Mouse (Mus musculus) midbrain, embryonic 14.5 days (tissue): Measurements from ENCODE around the gene Heatr5a. TPM values are rescaled to one million over a fixed set of nuclear protein-coding genes. Genes with fewer than 3 reads are reported as not detected.
A peak's percentile ranks its signal among the peaks of the same experiment; 100 is the strongest.

Experiments used
- ATAC-seq: fragments of 200-750 bp; cut with Nextera tagmentation; 2 replicates; pipeline ENCODE4 v1.8.0; 2017; ENCODE audit warnings: moderate number of reproducible peaks, moderate library complexity; ENCODE audit not compliant: low FRiP score, low TSS enrichment
- DNase-seq: peaks from one replicate; pipeline ENCODE4 v3.0.0-alpha.2; 2015
- H3K27ac ChIP-seq: fragments of 300-500 bp; sonication (generic); replicated peaks from 2 replicates; pipeline ENCODE4 v1.5.1; 2014; ENCODE audit warnings: mild to moderate bottlenecking, low read depth, low read length, moderate library complexity
- H3K27me3 ChIP-seq: fragments of 300-500 bp; sonication (generic); 2 replicates; pipeline ENCODE4 v1.6.1; 2014; ENCODE audit warnings: low read length, control low read depth, mixed read lengths; ENCODE audit not compliant: control insufficient read depth, insufficient read depth
- H3K36me3 ChIP-seq: fragments of 300-500 bp; sonication (generic); 2 replicates; pipeline ENCODE4 v1.6.1; 2014; ENCODE audit warnings: low read length, control low read depth; ENCODE audit not compliant: control insufficient read depth, insufficient read depth
- H3K4me1 ChIP-seq: fragments of 300-500 bp; sonication (generic); 2 replicates; pipeline ENCODE4 v1.6.1; 2014; ENCODE audit warnings: mild to moderate bottlenecking, antibody characterized with exemption, low read length, control low read depth; ENCODE audit not compliant: control insufficient read depth, insufficient read depth
- H3K4me2 ChIP-seq: fragments of 300-500 bp; sonication (generic); 2 replicates; pipeline ENCODE4 v1.6.1; 2014; ENCODE audit warnings: mild to moderate bottlenecking, low read length, moderate library complexity
- H3K4me3 ChIP-seq: fragments of 300-500 bp; sonication (generic); replicated peaks from 2 replicates; pipeline ENCODE4 v1.5.1; 2014; ENCODE audit warnings: low read depth, low read length
- H3K9ac ChIP-seq: fragments of 300-500 bp; sonication (generic); replicated peaks from 2 replicates; pipeline ENCODE4 v1.6.1; 2014; ENCODE audit warnings: mild to moderate bottlenecking, low read length, moderate library complexity
- H3K9me3 ChIP-seq: fragments of 300-500 bp; sonication (generic); 2 replicates; pipeline ENCODE4 v1.6.1; 2016; ENCODE audit warnings: low read length, control low read depth, mixed read lengths; ENCODE audit not compliant: control insufficient read depth
- WGBS: fragments of 180-500 bp; shearing (Covaris S2); extraction: QIAGEN DNeasy Blood & Tissue Kit; methylation state at CpG from one replicate; pipeline ENCODE4 v1.1.7; 2014; 5-methylcytosine and 5-hydroxymethylcytosine counted together
- polyA plus RNA-seq: library from polyadenylated mRNA; unstranded; fragments of >200 nt; fragmentation: Nextera tagmentation; extraction: Ambion mirVana; gene quantifications from 2 replicates; pipeline ENCODE4 v1.2.1, GENCODE M21; 2014

Gene Heatr5a
- polyA plus RNA-seq, 1 experiment from 2014 or later, result 7.6 TPM

- DNase-seq, result no peak
- WGBS, result 33% methylated on average over 6 of the region's 6 CpGs
- H3K4me3 ChIP-seq, result peak overlapping the region; percentile 96
- peak overlapping the region; percentile 66 for H3K4me2 ChIP-seq
- no peaks in the 10 kb centered on the region for H3K27me3 ChIP-seq
- peak overlapping the region; percentile 98 for H3K27ac ChIP-seq
- H3K4me1 ChIP-seq, result peaks cover 20% of the 10 kb centered on the region
- H3K9ac ChIP-seq, result peak overlapping the region; percentile 98
- peaks cover 10% of the 10 kb centered on the region; the same call in 1 of the 2 replicates for H3K36me3 ChIP-seq
- H3K9me3 ChIP-seq, result no peaks in the 10 kb centered on the region
- no peak for ATAC-seq
Observed at GRCm38 (mm10) chr12:51827958-51828650, 143.0 kb downstream of the Heatr5a start.

Other genes with a start within 250 kb of the Heatr5a start
- 41.9 and 47.5 TPM in 2 replicates for gene Hectd1, start 141.8 kb downstream of the Heatr5a start, polyA plus RNA-seq
- 21.2 and 21.4 TPM in 2 replicates for gene Dtd2, start 35.2 kb upstream of the Heatr5a start, polyA plus RNA-seq
- not detected in 2 replicates for gene Gpr33, start 56.7 kb upstream of the Heatr5a start, polyA plus RNA-seq
- gene Nubpl, start 126.4 kb upstream of the Heatr5a start, polyA plus RNA-seq, result 7.8 and 8.3 TPM in 2 replicates